7 mouse cellular contexts compared by ENCODE assay signal in genomic region chr5:134668495-134668894, GRCm38 (mm10). TPM values are rescaled to one million over a fixed set of nuclear protein-coding genes. Genes with fewer than 3 reads are reported as not detected.
A peak's percentile ranks its signal among the peaks of the same experiment; 100 is the strongest.
DNase-seq lines count a peak whose midpoint lies in the region; ATAC-seq and TF ChIP-seq lines count a peak whose summit lies in the region.

No protein-coding gene starts in this region.

- H3K36me3 ChIP-seq in stomach, embryonic 14.5 days (ENCODE audit: control insufficient read depth, insufficient read depth, low read length) = peaks cover 22% of the 10 kb centered on the region

- peak; percentile 58 for TF ChIP-seq CTCF in left cerebral cortex, adult 2 months (IDR thresholded peaks at IDR 0.05)

- no peak overlapping the region for H3K9ac ChIP-seq in stomach, embryonic 14.5 days (replicated peaks; ENCODE audit: low read depth, low read length)

- H3K9me3 ChIP-seq in stomach, embryonic 14.5 days (ENCODE audit: control insufficient read depth, low read depth, low read length) = no peaks in the 10 kb centered on the region

- intact Hi-C loops in left cerebral cortex, adult 2 months (cut with DNase I) = loop anchor here (2.0 kb wide), 1 partner anchor 36 kb away; no protein-coding TSS in a partner anchor
- intact Hi-C loops in left cerebral cortex, postnatal 36 days (cut with DNase I) = loop anchor here (5.0 kb wide), 1 partner anchor 39 kb away; no protein-coding TSS in a partner anchor

- no peaks in the 10 kb centered on the region for H3K27me3 ChIP-seq in stomach, embryonic 14.5 days (ENCODE audit: control insufficient read depth, insufficient read depth, low read length)

- no peak for DNase-seq in left cerebral cortex, adult 2 months (ENCODE audit: extremely low spot score in 1 of 2, low spot score in 2 of 2)
- DNase-seq in left cerebral cortex, postnatal 36 days (ENCODE audit: low spot score in 2 of 2) = no peak
- DNase-seq in MN1 (ENCODE audit: low spot score) = peak; percentile 43
- DNase-seq in embryo, embryonic 10.5 days (ENCODE audit: low spot score) = peak; percentile 79
- peak; percentile 61 to 66 for DNase-seq in kidney, postnatal 4 days
- DNase-seq in urinary bladder, postnatal 4 days (ENCODE audit: low spot score in 2 of 2) = no peak

- H3K4me1 ChIP-seq in stomach, embryonic 14.5 days (ENCODE audit: control insufficient read depth, insufficient read depth, low read length) = no peaks in the 10 kb centered on the region

- no peak overlapping the region for H3K27ac ChIP-seq in left cerebral cortex, adult 2 months
- H3K27ac ChIP-seq in stomach, embryonic 14.5 days (ENCODE audit: low read length) = no peak overlapping the region

- H3K4me3 ChIP-seq in left cerebral cortex, adult 2 months = no peak overlapping the region
- H3K4me3 ChIP-seq in stomach, embryonic 14.5 days (ENCODE audit: low read depth, low read length) = no peak overlapping the region

- WGBS in stomach, embryonic 14.5 days = 43% methylated on average over 8 of the region's 8 CpGs

- peak; percentile 29; the same call in 1 of the 2 replicates for ATAC-seq in stomach, embryonic 14.5 days (ENCODE audit: insufficient number of reproducible peaks, insufficient read depth, low FRiP score, low read depth)

- H3K4me2 ChIP-seq in stomach, embryonic 14.5 days (replicated peaks; ENCODE audit: low read depth, low read length) = no peak overlapping the region

RNA-seq across cellular contexts. Expression of gene Limk1, which starts 19.9 kb away (rescaled TPM):
- total RNA-seq in left cerebral cortex, adult 2 months (2021) = 10 to 100 TPM; 59.8 to 65.4 TPM
- total RNA-seq in left cerebral cortex, postnatal 36 days (2021) = 10 to 100 TPM; 63.2 to 71.6 TPM
- 7.1 and 7.6 TPM in 2 replicates for polyA plus RNA-seq in stomach, embryonic 14.5 days (2014; fragmentation: Nextera tagmentation; extraction: Ambion mirVana)

RNA-seq across cellular contexts. Expression of gene Eif4h, which starts 29.2 kb away (rescaled TPM):
- 100 to 1,000 TPM; 319 to 322 TPM for total RNA-seq in left cerebral cortex, adult 2 months (2021)
- 100 to 1,000 TPM; 317 to 353 TPM for total RNA-seq in left cerebral cortex, postnatal 36 days (2021)
- polyA plus RNA-seq in stomach, embryonic 14.5 days (2014; fragmentation: Nextera tagmentation; extraction: Ambion mirVana) = 442 and 457 TPM in 2 replicates

RNA-seq across cellular contexts. Expression of gene Lat2, which starts 53.7 kb away (rescaled TPM):
- 1 to 10 TPM; 3.4 to 3.9 TPM for total RNA-seq in left cerebral cortex, adult 2 months (2021)
- 1 to 10 TPM; 2.1 to 2.8 TPM for total RNA-seq in left cerebral cortex, postnatal 36 days (2021)
- 1.2 and 1.6 TPM in 2 replicates for polyA plus RNA-seq in stomach, embryonic 14.5 days (2014; fragmentation: Nextera tagmentation; extraction: Ambion mirVana)

Comparison
In these comparisons a context has a peak if more than half of its experiments do, and no peak if none do; other contexts are left out.
1. DNase-seq: peak in MN1 (single experiment), embryo, embryonic 10.5 days (single experiment) and kidney, postnatal 4 days (2 of 2); none in left cerebral cortex, adult 2 months (0 of 2), left cerebral cortex, postnatal 36 days (0 of 2) and urinary bladder, postnatal 4 days (0 of 2).